Mouse (Mus musculus) embryo, embryonic 10.5 days (tissue): ENCODE measurements at regions not wholly inside any gene's neighbourhood (a gene's known extent, or its start where the extent isn't known, plus 50 kb on each side); places are given as distances from the start of the nearest gene placed in this dataset.
A peak's percentile ranks its signal among the peaks of the same experiment; 100 is the strongest.

Experiments used
- DNase-seq: peaks from one replicate; pipeline ENCODE4 v3.0.0-alpha.2; 2015; ENCODE audit warnings: low spot score

DNA sequence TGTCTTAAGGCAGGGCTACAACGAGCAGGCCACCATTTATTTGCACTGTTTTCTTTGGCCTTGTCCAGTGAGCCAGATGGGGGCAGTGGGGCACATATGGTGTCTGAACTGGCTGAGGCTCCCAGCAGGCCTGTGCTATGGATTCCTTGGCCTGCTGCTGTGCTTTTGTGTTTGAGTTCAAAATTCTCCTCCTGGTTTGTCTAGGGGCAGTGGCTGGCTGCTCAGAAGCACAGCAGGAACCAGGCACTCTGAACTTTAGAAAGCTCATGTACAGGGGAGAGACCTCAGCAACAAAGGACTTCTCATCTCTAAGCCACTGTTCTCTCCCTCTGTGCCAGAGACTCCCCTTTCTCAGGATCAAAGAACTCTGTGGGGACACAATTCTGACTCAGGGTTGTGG lies 370.9 kb downstream of the Bckdhb start:
- DNase-seq: peak; percentile 44

GRCm38 (mm10) chr9:84296456-84296855 lies 371.5 kb downstream of the Bckdhb start:
- no peak for DNase-seq

- peak; percentile 18 for DNase-seq
Observed at GRCm38 (mm10) chr9:84304398-84304797, 379.5 kb downstream of the Bckdhb start.

DNA sequence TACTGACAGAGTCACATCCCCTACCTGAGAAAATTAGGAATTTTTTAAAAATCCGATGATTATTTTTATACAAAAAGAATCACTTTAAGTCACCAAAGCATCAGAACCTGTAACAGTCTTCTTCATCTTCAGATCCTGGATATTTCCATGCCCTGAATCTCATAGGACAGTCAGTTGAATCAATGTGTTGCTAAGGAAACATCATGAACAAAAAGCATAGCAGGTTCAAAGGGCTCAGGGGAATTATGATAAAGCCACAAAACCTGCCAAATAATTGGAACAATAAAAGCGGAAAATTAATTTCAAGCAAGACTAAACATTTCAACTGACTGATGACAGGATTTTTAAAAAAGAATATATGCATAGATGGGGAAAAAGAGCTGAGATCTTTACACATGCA lies 393.9 kb downstream of the Bckdhb start:
- DNase-seq: peak; percentile 5

DNA sequence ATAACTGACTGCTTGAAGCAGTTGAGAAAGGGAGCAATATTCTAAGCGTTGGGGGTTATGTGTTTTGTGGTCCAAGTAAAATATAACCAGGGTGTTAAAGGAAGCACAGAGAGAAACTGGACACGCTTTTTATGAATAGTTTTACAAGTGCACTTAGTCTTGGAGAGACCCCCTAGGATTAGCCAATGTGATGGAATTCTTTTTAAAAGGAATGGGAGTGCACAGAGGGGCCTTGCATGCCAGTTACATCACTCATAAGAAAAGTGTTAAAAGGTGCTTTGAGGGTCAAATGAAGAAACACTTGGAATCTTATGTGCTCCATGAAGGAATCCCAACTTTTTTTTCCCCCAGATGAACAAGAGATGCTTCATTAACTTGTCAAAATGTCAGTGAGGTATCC lies 394.4 kb downstream of the Bckdhb start:
- peak; percentile 5 for DNase-seq

GRCm38 (mm10) chr9:84323145-84323544 lies 398.2 kb downstream of the Bckdhb start:
- DNase-seq: no peak

- DNase-seq: no peak
Observed at GRCm38 (mm10) chr9:84331083-84331602, 406.2 kb downstream of the Bckdhb start.

DNA sequence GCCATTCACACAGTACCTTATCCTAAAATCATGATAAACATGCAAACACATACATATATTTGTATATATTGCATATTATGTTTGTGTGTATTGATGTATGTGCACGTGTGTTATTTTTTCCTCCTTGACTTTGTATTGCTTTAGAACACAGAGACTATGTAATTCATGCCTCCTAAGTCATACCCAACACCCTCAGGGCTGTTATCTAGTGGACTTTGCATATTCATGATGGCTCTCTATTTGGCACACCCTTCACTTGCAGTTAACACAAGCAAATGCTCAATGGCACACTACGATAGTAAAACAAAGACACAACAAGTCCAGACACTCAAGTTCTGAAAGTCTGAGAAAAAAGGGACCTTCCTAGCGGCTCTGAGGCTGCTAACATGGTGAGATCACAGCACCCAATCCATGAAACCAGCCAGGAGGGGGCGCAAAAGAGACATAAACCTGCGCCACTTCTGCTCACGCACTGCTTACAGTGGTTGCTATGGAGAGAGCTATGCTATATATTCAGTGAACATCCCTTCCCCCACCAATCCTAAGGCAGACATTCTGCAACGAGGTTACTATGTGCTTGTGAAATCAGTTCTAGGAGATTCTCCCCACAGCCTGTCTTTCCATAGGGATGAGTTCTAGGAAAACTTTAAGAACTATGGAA lies 418.6 kb downstream of the Bckdhb start:
- peak; percentile 93 for DNase-seq

DNA sequence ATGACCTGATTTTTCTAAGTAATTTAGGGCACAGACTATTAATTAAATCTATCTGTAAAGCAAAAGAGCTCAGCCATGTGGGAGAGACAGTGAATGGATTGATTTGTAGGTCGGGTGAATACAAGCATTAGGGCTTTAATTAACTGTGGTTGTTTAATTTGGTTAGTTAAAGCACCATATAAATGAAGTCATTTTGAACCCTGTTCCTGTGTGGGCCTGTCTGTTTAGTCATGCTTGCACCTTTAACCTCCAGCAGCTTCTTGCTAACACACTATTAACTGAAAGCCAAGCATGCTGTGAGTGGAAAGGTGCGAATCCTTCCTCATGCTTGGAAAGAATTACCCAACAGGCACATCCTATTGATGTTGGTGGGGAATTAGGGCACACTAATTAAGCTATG lies 425.3 kb downstream of the Bckdhb start:
- DNase-seq: no peak

DNA sequence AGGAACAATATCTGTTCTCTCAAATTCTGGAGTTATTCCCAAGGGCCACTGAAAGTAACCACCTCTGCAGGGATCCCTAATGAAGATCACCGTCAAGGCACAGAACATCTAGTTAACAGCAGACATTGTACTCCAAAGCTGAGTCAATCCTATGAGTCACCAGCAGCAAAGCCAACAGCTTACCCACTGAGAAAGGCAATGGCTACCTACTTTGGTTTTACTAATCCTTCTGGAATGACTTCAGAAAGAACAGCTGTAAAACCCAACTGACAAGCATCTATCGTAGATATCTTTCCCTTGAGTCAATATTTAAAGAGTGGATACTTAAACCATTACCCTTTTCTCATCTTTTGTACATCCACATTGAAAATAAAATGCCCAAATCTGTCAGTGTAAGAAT lies 429.5 kb downstream of the Bckdhb start:
- DNase-seq: no peak

DNA sequence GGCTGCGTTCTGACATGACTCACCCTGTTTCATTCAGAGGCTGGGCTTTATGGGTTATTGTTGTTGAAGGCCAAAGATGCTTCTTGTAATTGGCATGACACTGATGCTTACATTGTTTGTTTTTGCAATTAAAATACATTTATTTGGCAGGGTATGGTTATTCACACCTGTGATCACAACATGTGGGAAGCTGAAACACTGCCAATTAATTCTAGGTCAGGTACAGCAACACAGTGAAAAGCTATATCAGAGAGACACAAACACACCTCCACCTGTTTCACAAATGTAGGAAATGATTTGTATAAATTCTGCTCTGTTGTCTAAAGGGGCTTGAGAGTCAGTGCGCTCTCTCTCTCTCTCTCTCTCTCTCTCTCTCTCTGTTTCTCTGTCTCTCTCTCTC lies 431.2 kb downstream of the Bckdhb start:
- DNase-seq: no peak

DNA sequence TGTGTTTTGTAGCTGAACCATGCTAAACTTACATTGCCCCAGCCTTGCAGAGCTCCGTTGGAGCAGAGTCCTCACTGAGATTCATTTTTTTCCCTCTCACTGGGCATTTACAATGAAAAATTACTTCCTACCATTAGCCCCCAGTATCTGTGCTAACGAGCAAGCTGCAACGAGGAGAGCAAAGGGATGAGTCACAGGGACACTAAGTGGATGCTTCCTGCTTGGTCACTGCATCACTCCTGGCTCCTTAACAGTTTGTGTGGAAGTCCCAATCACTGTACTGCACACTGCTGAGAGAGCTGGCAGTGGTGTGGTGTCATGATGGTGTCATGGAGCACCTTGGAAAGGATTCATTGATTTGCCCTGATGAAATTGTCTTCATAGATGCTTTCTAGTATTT lies 434.9 kb downstream of the Bckdhb start:
- DNase-seq: no peak

- no peak for DNase-seq
Observed at GRCm38 (mm10) chr9:84360484-84360883, 435.5 kb downstream of the Bckdhb start.

GRCm38 (mm10) chr9:84363478-84363877 lies 438.5 kb downstream of the Bckdhb start:
- DNase-seq: no peak

DNA sequence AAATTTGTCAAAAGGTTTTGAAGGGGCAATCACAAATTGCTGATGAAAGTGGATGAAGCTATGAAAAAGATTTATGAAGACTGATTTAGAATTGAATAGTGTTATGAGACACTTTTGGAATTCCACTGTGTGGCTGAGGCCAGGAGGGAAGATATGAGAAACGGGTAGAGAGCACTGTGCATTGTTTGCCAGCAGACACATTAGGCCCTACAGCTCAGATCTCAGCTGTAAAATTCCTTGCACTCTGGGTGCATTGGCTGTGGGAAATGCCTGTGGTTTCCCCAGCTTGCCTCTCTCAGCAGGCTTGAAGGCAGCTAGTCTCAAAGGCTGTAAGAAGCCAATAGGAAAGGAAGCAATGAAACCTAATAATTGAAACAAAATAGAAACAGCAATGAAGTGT lies 444.3 kb downstream of the Bckdhb start:
- DNase-seq: no peak

GRCm38 (mm10) chr9:84370260-84370659 lies 445.3 kb downstream of the Bckdhb start:
- DNase-seq: no peak

GRCm38 (mm10) chr9:84375746-84376145 lies 450.8 kb downstream of the Bckdhb start:
- DNase-seq: no peak

GRCm38 (mm10) chr9:84376621-84377020 lies 451.7 kb downstream of the Bckdhb start:
- no peak for DNase-seq

- DNase-seq: no peak
Observed at GRCm38 (mm10) chr9:84381942-84382341, 457.0 kb downstream of the Bckdhb start.

DNA sequence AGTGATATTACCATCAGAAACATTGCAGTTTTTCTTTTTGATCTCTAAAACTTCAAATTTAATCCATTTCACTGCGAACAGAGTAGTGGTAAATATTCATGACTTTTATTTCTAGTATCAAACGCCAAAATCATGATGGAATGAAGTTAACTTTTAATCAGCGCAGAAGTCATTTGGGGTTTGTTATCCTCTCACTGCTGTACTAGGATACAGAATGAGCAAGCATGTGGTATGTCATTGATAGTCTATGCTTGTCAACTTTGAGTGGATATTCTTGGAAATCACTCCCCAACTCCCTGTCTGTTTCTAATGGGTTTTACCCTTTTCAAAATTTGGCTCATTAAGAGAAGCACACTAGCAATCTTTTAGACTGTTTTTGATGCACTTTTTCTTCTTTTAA lies 464.9 kb downstream of the Bckdhb start:
- DNase-seq: no peak

- no peak for DNase-seq
Observed at GRCm38 (mm10) chr9:84394536-84395314, 469.8 kb downstream of the Bckdhb start.

- peak; percentile 36 for DNase-seq
Observed at GRCm38 (mm10) chr9:84399481-84399880, 474.5 kb downstream of the Bckdhb start.
